Mouse (Mus musculus) urinary bladder, adult 2 months (tissue): ENCODE data around the gene Rere. TPM values are rescaled to one million over a fixed set of nuclear protein-coding genes. Genes with fewer than 3 reads are reported as not detected.
"Not testable (repeated sequence)": the region's sequence is repeated elsewhere in the genome, so short reads cannot be mapped to it uniquely, and the experiment has no call there.

ENCODE experiments used
- DNase-seq: peaks from one replicate; pipeline ENCODE4 v3.0.0; 2022; ENCODE audit warnings: low spot score
- polyA plus RNA-seq: library from polyadenylated mRNA; depleted of rRNA; stranded (reverse); fragments of >200 nt; gene quantifications from 2 replicates; pipeline ENCODE4 v1.2.3, GENCODE M21; 2012

The Rere gene
- polyA plus RNA-seq, 1 experiment: 30.0 TPM

- no peak for DNase-seq
Measured at GRCm38 (mm10) chr4:150254416-150254815, 27.0 kb upstream of the Rere start.

DNA sequence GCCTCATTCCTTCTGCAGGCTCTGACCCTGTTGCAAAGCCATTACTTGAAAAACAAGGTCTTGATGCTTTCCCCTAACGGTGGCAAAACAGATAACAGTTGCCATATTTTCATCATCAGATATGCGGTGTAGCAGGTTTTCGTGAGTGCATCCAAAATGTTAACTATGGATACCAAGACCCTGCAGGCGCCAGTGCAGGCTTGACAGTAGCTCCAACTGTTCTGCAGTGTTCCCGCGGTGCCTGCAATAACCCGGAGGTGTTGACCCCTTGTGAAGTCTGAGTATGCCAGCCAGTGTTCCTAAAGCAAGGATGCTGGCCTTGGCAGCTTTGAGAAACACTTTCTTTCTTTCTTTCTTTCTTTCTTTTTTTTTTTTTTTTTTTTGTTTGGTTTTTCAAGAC is 26.3 kb upstream of the Rere start:
- DNase-seq: no peak

DNA sequence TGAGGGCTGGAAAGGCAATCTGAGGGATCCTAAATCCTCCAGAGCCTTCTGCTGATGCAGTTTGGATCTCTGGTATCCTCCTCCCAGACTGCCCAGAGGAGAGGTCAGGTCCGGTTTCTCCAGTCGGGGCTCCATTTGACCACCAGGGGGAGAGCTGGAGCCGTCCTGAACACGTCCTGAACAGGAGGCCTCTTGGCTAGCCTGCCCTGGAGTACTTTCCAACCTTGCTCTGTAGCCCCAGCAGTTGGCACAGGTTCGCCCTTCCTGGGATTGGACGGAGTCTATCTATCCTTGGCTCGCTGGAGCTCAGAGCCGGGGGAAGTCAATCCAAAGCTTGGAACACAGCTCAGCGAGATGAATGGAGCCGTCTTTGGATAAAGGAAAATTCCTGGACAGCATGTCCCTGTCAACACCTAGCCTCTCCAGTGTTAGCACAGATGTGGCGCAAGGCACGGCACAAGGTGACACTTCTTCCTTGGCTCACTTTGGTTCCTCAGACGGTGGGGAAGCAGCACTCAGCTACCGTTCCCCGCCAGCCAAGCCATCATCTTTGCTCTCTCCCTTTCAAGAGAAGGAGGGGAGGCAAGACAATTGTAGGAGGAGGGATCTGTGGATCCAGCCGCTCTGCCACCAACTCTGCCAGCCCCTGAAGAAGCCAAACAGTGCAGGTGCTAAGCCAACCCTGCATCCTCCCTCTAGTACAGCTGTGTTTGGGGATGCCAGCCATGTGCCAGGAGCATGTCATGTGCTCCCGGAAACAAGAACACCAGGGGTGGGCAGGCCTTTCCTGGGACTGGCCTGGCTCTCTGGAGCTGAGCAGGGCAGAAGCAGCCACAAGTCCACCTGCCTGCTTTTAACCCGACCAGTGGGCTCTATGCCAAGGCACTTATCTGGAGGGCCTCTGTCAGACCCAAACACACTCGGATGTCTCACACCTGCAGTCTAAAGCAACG is 23.9 kb upstream of the Rere start:
- DNase-seq: peak; percentile 67

DNA sequence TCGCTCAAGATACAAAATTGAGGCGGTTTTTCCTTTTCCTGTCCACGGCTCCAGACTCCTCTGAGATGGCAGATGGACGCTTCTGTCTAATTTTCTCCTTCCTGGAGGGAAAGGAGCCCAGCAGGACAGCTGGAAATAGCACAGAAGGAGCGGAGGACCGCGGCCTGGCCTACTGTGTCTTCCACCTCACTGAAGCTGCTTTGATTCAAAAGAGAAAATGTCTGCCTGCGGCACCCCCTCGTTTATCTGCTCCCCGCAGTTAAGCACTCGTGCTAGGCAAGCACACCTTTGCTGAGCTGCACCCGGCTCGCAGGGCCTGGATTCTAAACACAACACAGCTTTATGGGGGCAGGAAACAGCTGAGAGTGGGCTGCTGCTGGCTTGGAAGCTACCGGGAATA is 23.1 kb upstream of the Rere start:
- no peak for DNase-seq

- no peak for DNase-seq
Measured at GRCm38 (mm10) chr4:150259577-150259976, 21.9 kb upstream of the Rere start.

GRCm38 (mm10) chr4:150260111-150260510 is 21.3 kb upstream of the Rere start:
- no peak for DNase-seq

DNA sequence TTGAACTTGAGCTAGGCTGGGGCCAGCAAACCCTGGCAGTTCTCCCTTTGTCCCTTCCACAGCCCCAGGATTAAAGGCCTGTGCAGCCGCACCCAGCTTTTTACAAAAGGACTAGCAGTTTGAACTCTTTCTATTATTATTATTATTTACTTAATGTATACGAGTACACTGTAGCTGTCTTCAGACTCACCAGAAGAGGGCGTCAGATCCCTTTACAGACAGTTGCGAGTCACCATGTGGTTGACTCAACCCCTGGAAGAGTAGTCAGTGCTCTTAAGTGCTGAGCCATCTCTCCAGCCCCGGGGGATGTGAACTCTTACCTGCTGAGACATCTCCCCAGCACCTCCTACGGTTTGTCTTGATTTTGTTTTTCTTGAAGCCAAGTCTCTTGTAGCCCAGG is 20.7 kb upstream of the Rere start:
- DNase-seq: no peak

DNA sequence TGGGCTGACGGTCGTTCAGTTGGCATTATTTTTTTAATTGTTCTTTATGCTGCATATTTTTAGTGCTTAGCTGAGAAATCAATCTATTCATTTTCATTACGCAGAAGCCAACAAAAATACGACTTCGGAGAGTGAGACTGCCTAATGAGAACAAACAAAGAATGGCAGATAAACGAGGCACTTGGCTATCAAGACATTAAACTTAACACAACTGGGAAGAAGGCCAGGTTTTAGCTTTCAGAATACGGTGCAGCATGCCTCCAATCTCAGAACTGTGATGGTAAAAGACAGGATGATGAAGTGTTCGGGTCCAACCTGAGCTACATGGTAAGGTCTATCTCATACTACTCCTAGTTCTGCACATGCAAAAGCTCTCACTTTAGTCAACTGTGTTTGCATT is 19.1 kb upstream of the Rere start:
- no peak for DNase-seq

DNA sequence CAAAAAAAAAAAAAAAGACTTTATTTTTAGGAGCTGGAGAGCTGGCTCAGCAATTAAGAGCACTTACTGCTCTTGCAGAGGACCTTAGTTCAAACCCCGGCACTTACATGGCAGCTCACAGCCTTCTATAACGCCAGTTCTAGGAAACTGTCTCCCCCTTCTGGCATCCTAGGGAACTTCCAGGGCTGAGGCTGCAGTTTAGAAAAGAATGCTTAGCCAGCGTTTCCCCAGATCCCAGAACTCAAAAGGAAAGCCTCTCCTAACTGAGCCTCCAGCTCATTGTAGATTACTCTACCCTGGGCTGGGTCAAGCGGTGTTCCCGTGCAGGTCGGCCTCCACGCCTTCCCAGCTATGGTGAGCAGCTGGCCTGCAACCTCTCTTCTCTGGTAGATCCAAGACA is 16.5 kb upstream of the Rere start:
- no peak for DNase-seq

- DNase-seq: no peak
Measured at GRCm38 (mm10) chr4:150265471-150265870, 16.0 kb upstream of the Rere start.

GRCm38 (mm10) chr4:150266655-150267223 is 14.7 kb upstream of the Rere start:
- no peak for DNase-seq

DNA sequence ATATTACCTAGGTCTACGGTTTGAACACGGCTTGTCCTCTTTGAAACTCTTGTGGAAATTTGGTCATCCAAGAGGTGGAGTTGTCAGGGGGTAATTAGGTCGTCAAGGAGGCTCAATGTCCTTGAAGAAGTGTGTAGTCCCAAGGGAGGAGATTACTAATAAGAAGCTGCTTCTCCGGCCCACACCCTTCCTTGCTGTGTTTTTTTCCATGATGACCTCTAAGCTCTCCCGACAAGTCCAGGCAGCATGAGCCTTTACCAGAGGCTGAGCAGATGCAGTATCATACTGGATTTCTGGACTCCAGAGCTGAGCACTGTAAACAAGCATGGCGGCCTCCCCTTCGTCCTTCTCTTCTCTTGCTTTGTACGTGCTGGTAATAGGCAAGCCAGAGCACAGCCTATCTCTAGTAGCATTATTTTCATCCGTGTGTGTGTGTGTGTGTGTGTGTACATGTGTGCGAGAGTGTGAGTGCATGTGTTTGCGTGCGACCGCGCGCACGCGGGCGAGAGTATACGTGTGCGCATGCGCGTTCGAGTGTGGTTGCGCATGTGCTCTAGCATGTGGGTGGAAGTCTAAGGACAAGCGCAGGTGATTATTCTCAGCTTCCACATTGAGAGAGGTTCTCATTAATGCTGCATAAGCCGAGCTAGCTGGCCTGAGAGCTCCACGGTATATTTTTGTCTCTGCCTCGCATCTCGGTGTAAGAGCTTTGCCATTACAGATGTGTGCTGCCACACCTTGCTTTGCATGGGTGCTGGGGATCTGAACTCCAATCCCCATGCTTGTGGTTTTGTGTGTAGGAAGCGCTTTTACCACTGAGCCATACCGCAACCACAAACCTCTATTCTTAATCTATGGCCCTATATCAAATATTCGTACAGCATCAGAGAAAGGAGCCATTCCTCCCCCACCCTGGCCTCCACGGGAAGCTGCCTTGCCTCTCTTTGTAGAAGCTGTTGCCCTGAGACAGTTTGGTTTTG is 12.5 kb upstream of the Rere start:
- no peak for DNase-seq

DNA sequence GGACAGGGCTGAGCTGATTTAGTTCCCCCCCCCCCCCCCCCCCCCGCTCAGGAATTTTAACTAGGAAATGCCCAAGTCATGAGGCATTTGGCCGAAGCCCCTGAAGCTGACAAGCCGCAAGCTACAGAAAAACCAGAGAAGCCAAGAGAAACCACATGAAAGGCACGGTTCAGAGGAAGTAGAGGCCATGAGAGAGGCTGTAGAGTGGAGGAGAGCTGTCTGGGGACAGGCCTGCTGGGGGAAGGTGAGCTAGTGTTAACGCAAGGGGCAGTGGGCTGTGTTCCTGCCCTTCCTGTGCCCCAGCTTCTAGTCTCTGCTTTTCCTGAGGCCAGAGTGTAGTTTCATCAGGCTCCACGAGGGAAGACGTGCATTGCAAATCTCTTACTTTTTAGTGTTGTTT is 11.8 kb upstream of the Rere start:
- no peak for DNase-seq

GRCm38 (mm10) chr4:150270718-150271117 is 10.7 kb upstream of the Rere start:
- DNase-seq: not testable (repeated sequence)

- no peak for DNase-seq
Measured at GRCm38 (mm10) chr4:150272725-150273124, 8.7 kb upstream of the Rere start.

DNA sequence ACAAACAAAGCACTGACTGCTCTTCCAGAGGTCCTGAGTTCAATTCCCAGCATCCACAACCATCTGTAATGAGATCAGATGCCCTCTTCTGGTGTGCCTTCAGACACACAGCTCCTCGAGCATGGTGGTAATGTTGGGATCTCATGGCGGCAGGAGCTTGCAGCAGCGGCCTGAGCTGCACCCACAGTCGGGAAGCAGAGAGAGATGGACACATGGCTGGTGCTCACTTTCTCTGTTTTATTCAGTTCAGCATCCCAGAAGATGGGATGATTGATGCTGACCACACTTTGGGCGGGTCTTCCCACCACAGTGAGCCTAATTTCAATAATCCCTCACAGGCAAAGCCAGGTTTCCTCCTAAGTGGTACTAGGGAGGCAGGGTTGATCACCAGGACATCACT is 5.9 kb upstream of the Rere start:
- no peak for DNase-seq

DNA sequence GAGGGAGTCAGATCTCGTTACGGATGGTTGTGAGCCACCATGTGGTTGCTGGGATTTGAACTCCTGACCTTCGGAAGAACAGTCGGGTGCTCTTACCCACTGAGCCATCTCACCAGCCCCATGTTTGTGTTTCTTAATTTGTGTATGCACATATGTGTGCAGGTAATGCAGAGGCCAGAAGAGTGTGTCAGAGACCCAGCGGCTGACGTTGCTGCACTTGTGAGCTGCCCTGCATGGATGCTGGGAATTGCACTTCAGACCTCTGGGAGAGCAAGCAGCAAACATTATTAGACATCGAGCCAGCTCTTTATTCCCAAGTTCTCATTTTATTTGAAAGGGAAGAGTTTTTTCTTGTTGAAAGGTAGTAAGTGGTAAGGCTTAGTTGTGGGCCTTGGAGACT is 2.1 kb upstream of the Rere start:
- not testable (repeated sequence) for DNase-seq

- no peak for DNase-seq
Measured at GRCm38 (mm10) chr4:150280002-150280401, 1.4 kb upstream of the Rere start.

DNA sequence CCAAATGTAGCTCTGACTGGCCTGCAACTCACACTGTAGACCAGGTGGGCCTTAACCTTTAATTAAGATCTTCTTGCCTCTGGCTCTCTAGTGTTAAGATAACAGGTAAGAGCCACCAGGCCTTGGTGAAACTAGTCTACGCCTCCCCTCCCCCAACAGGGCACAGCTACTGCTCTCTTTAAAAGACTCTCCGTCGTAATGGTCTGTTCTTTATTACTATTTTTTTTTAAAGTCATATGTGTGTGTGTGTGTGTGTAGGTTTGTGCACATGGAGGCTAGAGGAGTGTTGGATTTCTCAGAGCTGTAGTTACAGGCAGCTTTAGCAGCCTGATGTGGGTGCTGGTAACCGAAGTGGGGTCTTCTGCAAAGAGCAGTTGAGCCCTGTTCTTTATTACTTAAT is 987 bp upstream of the Rere start:
- no peak for DNase-seq

DNA sequence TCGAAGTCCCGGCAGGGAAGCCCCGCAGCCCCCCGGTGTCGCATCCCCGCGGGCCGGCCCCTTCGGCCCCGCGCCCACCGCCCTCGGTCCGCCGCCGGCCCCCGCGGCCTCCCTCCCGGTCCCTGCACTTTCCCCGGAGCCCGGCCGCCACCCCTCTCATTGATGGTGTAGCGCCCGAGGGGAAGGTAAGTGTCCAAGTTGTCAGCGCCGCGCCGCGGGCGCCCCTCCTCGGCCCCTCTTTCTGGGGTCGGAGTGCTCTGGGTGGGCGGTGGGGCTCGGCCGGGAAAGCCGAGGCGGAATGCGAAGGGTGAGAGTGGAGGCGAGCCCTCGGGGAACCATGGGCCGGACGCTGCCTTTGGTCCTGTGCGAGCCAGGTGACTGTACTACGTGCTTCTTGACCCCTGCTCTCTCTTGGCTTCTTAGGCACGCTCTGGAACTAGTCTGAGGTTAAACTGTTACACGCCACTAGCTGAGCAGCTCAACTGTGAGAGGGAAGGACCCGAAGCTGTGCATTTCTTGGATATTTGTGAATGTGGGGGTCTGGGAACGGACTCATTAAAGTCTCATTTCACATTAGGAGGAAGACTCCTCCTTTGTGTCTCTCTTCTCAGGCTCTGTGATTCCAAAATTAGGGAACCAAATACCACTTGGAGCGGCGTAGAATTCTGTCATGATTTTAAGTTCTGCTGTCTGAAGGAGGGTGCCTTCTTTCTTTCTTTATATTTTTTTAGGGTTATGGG is 615 bp downstream of the Rere start:
- peak; percentile 56 for DNase-seq

GRCm38 (mm10) chr4:150282631-150283334 is 1.3 kb downstream of the Rere start:
- no peak for DNase-seq
